Mouse (Mus musculus) thymus, postnatal 36 days (tissue): ENCODE data around the gene Apela.

Source experiments
- DNase-seq, 2 experiments: peaks; one replicate each; pipeline ENCODE4 v3.0.0; 2022; ENCODE audit warnings: mixed read lengths in 2 of 2

The Apela gene

DNA sequence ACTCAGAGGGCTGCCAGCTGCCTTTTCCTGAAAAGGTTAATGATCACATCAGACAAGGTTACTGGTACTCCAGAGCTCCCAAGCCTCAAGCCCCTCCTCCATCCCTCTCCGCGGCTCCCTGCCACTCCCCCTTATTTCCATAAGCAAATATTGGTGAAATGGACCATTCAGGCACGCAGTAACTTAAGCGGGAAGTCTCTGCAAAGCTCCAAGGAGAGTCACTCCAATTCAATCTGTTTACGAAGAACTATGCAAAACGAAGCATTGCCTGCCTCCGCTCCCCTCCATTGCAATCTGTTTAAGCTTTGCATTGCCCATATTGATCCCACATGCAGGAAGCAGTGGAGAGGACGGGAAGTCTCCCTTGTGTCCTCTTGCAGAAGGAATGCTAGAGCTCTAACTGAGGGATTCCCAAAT is at the start of gene Apela:
TSS of gene Apela (minus strand) at position 220 of the 417 bp plus-strand sequence.
- DNase-seq = no peak

DNA sequence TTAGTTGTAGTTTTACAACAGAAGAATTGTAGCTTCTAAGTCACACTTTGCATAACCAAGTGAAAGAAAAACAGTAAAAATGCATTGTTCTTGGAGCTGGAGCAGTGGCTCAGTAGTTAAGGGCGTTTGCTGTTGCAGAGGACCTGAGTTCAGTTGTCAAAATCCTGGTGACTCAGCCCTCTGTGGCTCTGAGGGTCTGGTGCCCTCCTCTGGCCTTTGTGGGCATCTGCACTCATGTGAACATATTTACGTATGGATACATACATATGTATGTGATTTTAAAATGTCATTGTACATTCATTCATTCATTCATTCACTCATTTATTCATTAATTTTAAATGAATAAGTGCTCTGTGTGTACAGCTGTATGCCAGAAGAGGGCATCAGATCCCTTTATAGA is 48.5 kb upstream of the Apela start:
- DNase-seq = no peak

DNA sequence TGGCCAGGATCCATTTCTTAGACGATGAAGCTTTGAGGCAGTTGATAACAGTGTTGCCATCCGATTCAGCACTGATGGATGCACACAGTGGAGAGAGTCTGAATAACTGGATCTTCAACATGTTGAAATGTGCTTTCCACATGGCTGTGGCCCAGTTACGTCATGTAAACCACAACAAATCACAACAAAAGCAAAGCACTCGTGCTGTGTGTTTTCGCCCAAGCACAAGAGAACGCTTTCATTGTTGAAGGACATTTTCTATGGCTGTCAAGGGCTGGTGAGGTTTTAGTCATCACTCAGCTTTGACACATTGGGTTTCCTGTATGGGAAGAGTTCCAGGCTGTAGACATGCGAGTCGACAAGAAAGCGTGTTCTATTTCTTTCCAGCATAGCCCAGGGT is 43.6 kb upstream of the Apela start:
- DNase-seq = no peak

DNA sequence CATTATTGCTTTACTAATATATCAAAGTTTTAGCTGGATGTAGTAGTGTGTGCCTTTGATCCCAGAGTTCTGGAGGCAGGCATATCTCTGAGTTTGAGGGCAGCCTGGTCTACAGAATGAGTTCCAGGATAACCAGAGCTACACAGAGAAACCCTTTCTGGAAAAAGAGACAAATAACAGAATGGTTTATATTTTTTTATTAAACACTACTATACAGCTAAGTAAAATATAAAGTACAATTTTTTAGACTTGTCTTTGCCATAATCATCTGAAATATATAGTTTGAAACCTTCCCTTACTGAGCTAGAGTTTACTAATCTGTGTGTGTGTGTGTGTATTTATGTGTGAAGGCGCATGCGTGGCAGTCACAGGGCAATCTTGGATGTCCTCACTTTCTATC is 37.6 kb upstream of the Apela start, which contains the start of gene Gm10663:
TSS of gene Gm10663 (plus strand) at position 301 of the 400 bp plus-strand sequence.
- DNase-seq = no peak

DNA sequence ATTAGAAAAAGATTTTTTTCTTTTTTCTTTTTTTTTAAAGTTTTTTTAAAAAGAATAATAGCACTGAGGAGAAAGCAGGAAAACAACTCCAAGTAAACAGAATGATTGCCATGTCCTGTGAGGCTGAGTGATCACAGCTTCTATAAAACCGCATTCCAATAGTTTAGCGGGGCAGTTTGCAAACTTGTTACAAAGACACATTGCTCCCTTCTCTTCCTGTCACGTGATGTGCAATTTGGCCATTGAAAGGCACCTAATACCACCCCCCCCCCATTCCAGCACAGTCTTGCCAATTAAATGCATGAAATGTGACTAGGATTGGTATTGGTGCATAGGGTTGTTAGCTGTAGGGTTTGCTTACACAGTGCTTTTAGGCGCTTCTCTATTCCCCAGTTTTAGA is 33.9 kb upstream of the Apela start:
- no peak for DNase-seq

DNA sequence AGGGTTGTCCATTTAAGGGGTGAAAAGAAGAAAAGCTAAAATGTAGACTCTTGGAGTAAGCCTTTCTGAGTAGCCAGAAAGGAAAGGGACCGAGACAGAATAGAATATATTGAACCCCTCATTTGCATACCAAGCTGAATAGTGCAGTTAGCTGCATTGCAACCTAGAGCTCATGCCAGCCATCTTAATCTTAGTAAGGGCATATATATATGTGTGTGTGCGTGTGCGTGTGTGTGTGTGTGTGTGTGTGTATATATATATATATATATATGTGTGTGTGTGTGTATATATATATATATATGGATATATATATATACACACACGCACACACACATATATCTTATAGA is 31.3 kb upstream of the Apela start:
- no peak for DNase-seq

DNA sequence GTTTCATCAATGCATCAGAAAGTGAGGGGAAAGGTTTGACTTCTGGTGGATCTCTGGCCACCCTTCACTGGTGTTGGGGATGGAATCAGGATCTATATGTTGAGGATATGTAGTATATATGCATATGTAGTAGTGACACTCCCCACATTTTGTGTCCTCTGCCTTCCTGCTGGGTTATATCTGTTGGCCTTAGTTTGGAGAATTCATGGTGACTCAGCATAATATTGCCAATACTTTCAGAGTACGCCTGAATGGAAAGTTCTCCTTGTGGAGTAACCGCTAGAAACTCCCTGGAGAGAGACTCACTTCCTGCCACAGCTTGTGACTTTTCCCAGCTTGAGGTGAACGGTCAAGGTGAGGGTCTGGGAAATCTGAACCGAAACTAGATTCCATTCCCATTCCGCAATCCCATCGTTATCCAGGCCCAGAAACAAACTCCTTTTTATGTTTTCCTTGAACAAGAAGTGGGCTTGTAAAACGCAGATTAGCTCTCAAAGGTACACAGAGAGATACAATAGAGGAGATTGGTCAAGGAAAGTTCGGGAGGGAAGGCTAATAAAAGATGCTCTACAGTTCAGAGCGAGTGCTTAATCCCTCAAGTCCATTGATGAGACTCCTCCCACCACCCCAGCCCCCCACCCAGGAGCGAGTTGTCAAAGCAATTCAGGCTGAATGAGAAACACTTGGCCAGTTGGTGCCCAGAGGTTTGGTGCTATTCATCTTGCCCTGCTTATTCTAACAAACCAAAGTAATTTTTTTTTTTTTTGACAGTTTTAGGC is 30.7 kb upstream of the Apela start:
- no peak for DNase-seq

DNA sequence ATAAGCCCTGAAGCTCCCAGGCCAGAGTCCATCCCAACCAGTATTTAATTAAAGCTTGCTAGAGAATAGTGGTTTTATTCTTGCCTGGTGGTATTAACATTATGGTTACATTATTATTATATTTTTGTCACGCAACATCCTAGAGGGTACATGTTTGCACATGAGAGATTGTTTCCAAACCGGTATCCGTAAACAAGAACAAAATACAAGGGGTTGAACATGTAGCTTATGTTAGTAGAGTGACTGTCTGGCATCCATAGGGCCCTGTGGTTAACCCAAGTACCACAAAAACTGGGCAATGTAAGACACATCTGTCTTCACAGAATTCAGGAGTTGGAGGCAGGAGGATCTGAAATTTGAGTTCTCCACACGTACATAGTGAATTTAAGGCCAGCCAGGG is 29.9 kb upstream of the Apela start:
- DNase-seq = no peak

DNA sequence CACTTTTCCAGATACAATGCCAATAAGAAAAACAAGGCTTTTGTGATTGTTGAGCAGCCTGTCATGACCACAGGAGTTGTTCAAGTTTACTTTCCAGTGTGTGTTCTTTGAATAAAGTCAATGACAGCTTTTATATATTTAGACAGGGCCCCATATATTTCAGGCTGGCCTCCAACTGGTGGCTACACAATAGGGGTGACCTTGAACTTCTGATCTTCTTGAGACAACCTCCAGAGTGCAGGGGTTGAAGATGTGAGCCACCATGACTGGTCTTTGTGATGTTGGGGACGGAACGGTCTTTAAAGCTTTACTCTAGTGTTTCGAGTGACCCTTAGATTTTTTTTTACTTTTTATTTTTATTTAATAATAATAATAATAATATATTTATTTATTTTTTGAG is 28.5 kb upstream of the Apela start:
- no peak for DNase-seq

DNA sequence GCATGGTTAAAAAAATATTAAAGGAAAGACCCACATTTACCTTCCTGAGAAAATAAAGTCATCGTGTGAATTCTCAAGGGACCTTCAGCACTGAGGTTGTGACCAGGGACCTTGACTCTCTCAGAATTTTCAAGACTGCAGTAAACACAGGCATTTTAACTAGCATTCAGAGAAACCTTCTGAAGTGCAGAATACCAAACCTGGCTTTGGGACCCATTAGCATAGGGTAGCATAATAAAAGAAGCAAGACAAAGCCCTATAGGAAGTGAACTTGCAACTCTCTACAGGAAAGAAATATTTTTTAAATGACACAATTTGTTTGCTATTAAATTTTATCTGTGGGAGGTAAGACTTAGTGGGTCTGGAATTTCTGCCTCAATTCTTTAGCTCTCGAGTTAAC is 26.9 kb upstream of the Apela start:
- DNase-seq = no peak

DNA sequence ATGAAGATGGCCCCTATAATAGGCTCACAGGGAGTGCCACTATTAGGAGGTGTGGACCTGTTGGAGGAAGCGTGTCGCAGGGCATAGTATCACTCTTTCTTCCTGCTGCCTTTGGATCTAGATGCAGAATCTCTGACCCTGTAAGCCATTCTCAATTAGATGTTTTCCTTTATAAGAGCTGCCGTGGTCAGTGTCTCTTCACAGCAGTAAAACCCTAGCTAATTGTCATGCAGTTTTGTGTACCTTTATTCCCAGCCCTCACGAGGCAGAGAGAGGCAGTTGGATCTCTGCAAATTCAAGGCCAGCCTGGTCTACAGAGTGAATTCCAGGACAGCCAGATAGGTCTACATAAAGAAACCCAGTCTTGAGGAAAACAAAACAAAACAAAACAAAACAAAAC is 25.1 kb upstream of the Apela start:
- no peak for DNase-seq

DNA sequence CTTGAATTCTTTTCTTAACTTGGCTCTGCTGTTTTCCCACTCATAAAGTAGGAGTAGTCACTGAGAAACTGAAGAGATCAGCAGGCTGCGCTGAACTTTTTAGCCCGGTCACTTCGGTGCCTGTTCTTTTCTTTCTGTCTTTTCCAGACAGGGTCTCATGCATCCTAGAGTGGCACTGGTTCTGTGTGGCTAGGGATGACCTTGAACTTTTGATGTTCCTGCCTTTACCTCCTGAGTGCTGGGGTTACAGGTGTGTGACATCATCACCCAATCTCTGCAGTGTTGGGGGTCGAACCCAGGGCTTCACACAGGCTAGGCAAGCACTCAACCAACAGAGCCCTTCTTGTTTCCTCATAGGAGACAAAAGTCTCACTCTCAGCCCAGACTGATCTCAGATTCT is 19.6 kb upstream of the Apela start:
- DNase-seq = no peak

DNA sequence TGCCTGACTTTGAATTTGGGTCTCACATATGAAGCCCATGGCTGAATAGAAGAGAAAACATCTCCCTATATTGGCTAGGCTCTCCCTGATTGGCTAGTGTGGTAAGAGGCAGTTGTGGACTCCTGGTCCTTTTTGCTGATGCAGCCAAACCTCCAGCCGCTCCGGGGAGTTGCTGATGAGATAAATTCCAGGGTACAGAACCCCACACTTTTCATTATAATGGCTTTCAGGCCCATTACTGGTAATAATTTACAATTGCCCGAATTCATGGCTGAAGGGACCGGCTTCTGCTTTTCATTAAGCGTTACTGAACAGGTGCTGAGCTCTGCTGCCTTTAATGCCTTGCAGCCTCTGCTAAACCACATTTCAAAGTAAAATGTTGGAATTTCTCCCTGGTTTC is 16.8 kb upstream of the Apela start:
- DNase-seq = no peak

DNA sequence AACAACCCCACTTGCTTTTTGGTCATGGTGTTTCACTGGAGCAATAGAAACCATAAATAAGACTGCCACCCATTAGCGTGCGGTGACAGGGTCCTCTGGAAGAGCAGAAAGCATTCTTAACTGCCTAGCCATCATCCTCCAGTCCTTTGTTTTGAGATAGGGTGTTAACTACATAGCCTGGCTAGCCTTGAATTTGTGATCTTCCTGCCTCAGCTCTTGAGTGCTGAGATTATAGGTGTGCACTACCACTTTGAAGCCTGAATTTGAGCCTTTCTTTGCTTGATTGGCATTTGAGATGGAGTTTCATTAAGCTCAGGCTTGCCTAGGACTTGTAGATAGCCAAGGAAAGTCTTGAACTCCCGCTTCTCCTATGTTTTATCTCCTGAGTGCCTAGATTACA is 16.4 kb upstream of the Apela start:
- DNase-seq = no peak

DNA sequence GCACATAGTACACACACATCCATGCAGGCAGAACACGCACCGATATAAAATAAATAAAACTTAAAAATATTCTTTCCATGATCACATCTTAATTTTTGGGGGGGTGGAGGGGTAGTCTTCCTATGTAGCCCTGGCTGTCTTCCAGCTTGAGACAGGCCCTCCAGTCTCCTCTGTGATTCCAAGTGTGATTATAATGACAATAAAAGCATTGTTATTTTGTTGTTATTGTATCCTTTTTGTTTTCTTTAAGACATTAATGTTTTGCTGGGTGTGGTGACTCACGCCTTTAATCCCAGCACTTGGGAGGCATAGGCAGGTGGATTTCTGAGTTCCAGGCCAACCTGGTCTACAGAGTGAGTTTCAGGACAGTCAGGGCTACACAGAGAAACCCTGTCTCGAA is 10.7 kb upstream of the Apela start:
- DNase-seq = no peak

DNA sequence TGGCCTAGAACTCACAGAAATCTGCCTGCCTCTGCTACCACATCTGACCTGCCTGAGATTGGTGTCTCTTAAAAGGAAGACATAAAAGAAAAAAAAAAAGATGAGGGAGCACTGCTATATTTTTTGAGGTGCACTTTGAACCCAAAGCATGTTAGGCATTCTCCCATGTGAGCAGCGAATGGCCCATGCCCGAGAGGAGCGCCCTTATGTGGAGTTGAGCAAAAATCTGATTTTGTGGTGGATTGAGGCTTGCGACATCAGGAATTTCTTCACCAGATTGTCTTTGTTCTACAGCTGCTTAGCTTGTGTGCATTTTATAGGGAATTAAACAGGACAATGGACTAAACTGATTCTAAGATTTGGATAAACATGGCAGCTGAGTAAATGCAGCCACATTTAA is 10.1 kb upstream of the Apela start:
- DNase-seq = no peak

DNA sequence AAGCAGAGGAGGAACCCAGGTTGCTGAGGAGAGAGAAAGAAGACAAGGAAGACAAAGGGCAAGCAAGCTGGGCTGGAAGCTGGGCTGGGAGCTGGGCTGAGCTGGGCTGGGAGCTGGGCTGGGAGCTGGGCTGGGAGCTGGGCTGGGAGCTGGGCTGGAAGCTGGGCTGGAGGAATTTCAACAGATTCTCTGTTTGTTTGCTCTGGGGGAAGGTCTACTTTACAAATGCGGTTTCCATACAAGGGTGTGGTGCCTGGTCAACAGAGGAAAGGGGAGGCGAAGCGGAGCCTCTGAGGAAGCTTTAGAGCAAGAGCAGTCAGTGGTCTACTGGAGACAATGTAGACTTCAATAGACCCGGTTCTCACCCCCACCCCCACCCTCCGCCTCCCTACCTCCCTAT is 9.4 kb upstream of the Apela start:
- no peak for DNase-seq

DNA sequence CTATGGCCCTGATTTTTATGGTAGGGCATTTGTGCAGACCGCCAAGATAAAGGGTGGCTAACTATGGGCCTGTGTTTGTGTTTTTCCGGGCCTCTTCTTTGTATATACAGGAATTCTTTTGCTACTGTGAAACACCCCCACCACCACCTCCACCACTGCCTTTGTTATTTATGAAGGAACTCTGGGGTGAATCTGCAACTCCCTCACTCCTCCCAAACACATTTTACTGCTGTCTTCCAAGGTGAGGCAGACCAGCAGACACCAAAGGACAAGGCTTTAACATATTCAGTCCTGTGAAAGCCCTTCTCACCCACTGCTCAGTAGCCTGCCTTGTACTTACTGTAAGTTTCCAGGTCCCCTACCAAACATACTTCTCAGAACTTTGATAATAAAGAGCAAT is 3.0 kb downstream of the Apela start:
- no peak for DNase-seq

DNA sequence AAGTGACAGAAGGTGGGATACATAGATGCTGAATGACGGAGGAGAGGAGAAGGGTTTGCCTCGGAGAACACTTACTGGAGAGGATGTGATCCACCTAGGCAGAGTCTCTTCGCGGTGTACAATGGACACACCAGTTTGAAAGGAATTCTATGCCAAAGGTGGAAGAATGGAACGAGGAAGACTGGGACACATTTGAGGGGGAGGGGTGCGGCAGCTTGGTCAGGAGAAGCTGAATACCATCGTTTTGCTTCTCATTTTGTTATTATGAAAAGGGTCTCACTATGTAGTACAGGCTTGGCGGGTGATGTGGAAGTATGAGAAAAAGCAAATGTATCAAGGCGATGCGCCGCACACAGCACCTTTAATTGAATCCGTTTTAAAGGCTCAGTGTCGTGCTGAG is 4.1 kb downstream of the Apela start:
- no peak for DNase-seq

DNA sequence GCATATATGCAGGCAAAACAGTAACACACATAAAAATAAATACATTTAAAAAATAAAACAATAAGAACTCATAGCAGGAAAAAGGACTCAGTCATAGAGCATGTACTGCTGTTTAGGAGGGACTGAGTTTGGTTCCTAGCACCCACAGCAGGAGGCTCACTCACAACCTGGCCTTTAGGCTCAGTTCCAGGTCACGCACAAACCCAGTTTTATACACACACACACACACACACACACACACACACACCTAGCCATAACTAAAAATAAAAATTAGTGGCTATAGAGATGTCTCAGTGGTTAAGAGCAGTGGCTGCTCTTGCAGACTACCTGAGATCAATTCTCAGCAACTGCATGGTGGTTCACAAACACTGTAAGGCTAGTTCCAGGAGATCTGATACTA is 5.0 kb downstream of the Apela start:
- no peak for DNase-seq

DNA sequence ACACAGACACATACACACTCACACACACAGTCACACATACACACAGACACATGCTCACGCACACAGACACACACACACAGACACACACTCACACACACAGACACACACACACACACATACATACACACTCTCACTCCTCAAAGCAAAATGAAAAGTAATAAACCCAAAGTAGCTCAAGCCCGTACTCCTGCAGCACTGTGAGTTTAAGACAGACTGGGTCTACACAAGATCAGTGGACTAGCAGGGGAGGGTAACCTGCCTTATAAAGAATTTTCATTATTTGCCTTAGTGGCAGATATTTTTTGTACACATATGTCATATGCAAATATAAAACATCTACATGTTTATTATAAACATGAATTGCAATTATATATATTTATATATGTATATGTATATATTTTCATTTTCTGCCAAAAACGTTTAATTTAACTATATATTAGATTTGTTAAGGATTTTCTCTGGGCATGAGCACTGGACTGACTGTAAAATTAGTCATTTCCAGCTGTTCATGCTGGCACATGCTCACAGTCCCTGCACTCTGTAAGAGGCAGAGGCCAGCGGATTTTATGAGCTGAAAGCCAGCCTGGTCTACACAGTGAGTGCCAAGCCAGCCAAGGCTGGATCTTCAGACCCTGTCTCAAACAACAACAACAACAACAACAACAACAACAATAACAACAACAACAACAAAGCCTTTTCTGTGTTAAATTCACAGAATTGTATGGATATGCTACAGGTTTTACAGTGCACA is 6.2 kb downstream of the Apela start:
- no peak for DNase-seq

DNA sequence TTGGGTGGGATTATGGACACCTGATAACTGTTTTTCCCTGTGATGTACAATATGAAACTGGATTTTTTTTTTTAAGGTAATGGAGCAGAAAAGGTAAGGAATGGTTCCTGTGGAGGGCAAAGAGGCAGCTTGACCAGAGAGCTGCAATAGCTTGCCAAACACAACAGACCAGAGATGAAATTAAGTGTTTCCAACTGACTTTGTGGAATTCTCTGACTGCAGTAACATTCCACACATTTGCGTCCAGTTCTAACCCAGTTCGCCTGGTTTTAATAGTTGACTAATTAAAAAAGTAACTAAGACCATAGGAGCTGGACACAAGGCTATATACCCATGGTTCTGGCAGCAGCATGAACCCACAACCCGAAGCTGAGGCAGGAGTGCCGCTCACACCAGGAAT is 7.4 kb downstream of the Apela start:
- DNase-seq = no peak

DNA sequence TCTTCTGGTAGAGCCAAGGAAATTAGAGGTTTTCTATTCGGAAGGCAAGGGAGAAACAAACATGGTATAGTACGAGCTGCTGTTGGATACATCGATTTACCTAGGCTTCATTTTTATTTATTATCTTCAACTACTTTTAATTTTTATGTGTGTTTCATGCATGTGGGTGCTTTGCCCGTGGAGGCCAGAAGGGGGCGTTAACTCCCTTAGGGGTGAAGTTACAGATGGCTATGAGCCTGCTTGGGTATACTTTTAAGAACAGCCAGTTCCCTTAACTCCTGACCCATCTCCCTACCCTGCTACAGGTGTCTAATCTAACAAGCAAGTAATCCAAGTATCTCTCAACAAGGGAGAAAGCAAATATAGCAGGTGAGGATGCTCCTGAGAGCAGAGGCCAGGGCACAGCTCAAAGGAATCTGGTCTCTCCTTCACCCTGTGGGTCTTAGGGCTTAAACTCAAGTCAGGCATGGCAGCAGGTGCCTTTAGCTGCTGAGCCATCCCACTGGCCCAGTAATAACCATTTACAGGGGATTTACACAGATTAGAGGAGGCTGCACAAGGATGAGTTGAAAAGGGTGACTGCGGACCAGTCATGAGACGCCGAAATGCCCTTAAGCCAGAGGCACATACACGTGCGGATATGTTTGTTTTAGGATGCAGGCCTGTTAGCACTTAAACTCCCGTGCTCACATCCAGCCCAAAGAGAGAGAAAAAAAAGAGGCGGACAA is 8.0 kb downstream of the Apela start:
- DNase-seq = no peak

DNA sequence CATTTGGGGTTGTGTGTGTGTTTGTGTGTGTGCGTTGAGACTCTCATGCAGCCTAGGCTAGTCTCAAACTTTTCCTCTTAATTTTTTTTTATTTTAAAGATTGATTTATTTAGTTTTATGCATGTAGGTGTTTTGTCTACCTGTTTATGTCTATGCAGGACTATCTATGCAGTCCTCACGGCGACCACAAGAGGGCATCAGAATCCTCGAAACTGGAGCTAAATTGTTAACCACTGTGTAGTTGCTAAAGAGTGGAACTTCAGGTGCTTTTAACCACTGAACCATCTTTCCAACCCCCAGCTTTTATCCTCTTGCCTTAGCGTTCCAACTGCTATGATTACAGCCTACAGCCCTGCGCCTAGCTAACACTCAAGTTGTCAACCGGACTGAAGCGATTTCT is 14.7 kb downstream of the Apela start:
- DNase-seq = peak; percentile 21 to 30
